Mouse (Mus musculus): ENCODE results near the gene BC004004.

GRCm38 (mm10) chr17:29311602-29312001 is 43.0 kb downstream of the BC004004 start:
- TF ChIP-seq CTCF (IDR thresholded peaks at IDR 0.05; ENCODE audit: borderline replicate concordance, insufficient read depth, low read depth, low read length) (no peak), POLR2A (IDR thresholded peaks at IDR 0.05; ENCODE audit: borderline replicate concordance, insufficient read depth, low read length) (no peak)

Data from cerebellum, adult 2 months (tissue).